Comparison of ENCODE assay signal across 10 mouse cellular contexts in genomic region chr4:83655396-83655795, GRCm38 (mm10).
DNase-seq lines count a peak whose midpoint lies in the region; ATAC-seq and TF ChIP-seq lines count a peak whose summit lies in the region.
"Had no signal": no experiment of that assay in that cellular context is flagged by ENCODE, and none has a peak within 500 bp of the region (broad histone marks: within the 10 kb centered on the region; RNA-seq: fewer than 3 reads in every experiment).

No protein-coding gene starts in this region.

- no peak for TF ChIP-seq CTCF in stomach, postnatal 0 days (IDR thresholded peaks at IDR 0.05; ENCODE audit: low read depth)

- no peak overlapping the region; the same call in 1 of the 2 replicates for H3K27ac ChIP-seq in kidney, embryonic 14.5 days (ENCODE audit: low read depth, low read length)
- no peak overlapping the region for H3K27ac ChIP-seq in stomach, postnatal 0 days (replicated peaks)
- no peak overlapping the region for H3K27ac ChIP-seq in limb, embryonic 10.5 days
- H3K27ac ChIP-seq: forebrain, embryonic 12.5 days; limb, embryonic 13.5 days had no signal

- no peak overlapping the region for H3K4me3 ChIP-seq in kidney, embryonic 14.5 days (ENCODE audit: low read length)
- H3K4me3 ChIP-seq in stomach, postnatal 0 days (ENCODE audit: low read depth, low read length), result no peak overlapping the region
- no peak overlapping the region for H3K4me3 ChIP-seq in limb, embryonic 10.5 days
- H3K4me3 ChIP-seq: forebrain, embryonic 12.5 days; limb, embryonic 13.5 days had no signal

- no peak for ATAC-seq in kidney, embryonic 14.5 days (ENCODE audit: low FRiP score, low TSS enrichment)
- peak; percentile 32; the same call in 1 of the 2 replicates for ATAC-seq in stomach, postnatal 0 days (ENCODE audit: low FRiP score, low TSS enrichment)

- DNase-seq in kidney, postnatal 14 days, result peak; percentile 6
- peak; percentile 60 for DNase-seq in adrenal gland, postnatal 10 days
- peak; percentile 38 for DNase-seq in embryo, embryonic 11 days
- no peak for DNase-seq in stomach, postnatal 0 days (ENCODE audit: low spot score)
- no peak for DNase-seq in limb, embryonic 10.5 days (ENCODE audit: low spot score)
- no peak for DNase-seq in left cerebral cortex, adult 8-10 months (ENCODE audit: low spot score in 2 of 2)
- DNase-seq: gastrocnemius, postnatal 25 days had no signal

- no peak overlapping the region for H3K4me2 ChIP-seq in kidney, embryonic 14.5 days (replicated peaks; ENCODE audit: low read depth, low read length)
- no peak overlapping the region for H3K4me2 ChIP-seq in stomach, postnatal 0 days (replicated peaks; ENCODE audit: low read depth)
- H3K4me2 ChIP-seq: forebrain, embryonic 12.5 days; limb, embryonic 13.5 days had no signal

- 60% methylated on average over 6 of the region's 6 CpGs for WGBS in kidney, embryonic 14.5 days
- WGBS in stomach, postnatal 0 days, result 29% methylated on average over 6 of the region's 6 CpGs
- WGBS in limb, embryonic 10.5 days, result 32% methylated on average over 6 of the region's 6 CpGs

- 0 out of 2 replicates have a peak, but pooled peaks cover 9% of the 10 kb centered on the region for H3K4me1 ChIP-seq in kidney, embryonic 14.5 days (ENCODE audit: control insufficient read depth, insufficient read depth, low read length)
- no peaks in the 10 kb centered on the region for H3K4me1 ChIP-seq in stomach, postnatal 0 days (replicated peaks; ENCODE audit: control insufficient read depth, insufficient read depth)
- peaks cover 15% of the 10 kb centered on the region for H3K4me1 ChIP-seq in limb, embryonic 10.5 days

- TF ChIP-seq EP300 in stomach, postnatal 0 days (optimal IDR thresholded peaks at IDR 0.05), result no peak

- no peak overlapping the region for H3K9ac ChIP-seq in kidney, embryonic 14.5 days (ENCODE audit: low read depth, low read length)
- no peak overlapping the region for H3K9ac ChIP-seq in stomach, postnatal 0 days (ENCODE audit: low read length)
- H3K9ac ChIP-seq: forebrain, embryonic 12.5 days; limb, embryonic 13.5 days had no signal

- no peaks in the 10 kb centered on the region for H3K36me3 ChIP-seq in kidney, embryonic 14.5 days (ENCODE audit: control insufficient read depth, insufficient read depth, low read length)
- no peaks in the 10 kb centered on the region for H3K36me3 ChIP-seq in stomach, postnatal 0 days (ENCODE audit: control insufficient read depth, insufficient read depth, low read length)
- no peaks in the 10 kb centered on the region for H3K36me3 ChIP-seq in limb, embryonic 10.5 days
- H3K36me3 ChIP-seq: forebrain, embryonic 12.5 days; limb, embryonic 13.5 days had no signal

- no peaks in the 10 kb centered on the region for H3K9me3 ChIP-seq in kidney, embryonic 14.5 days (ENCODE audit: control insufficient read depth, low read length)
- no peaks in the 10 kb centered on the region for H3K9me3 ChIP-seq in stomach, postnatal 0 days (ENCODE audit: control insufficient read depth, low read length)
- no peaks in the 10 kb centered on the region for H3K9me3 ChIP-seq in limb, embryonic 10.5 days (replicated peaks)
- H3K9me3 ChIP-seq: forebrain, embryonic 12.5 days; limb, embryonic 13.5 days had no signal

- no peaks in the 10 kb centered on the region for H3K27me3 ChIP-seq in kidney, embryonic 14.5 days (ENCODE audit: control insufficient read depth, insufficient read depth, low read length)
- no peaks in the 10 kb centered on the region for H3K27me3 ChIP-seq in stomach, postnatal 0 days (ENCODE audit: control insufficient read depth, insufficient read depth, low read length)
- no peaks in the 10 kb centered on the region for H3K27me3 ChIP-seq in limb, embryonic 10.5 days (ENCODE audit: low read depth, poor library complexity, severe bottlenecking)
- H3K27me3 ChIP-seq: forebrain, embryonic 12.5 days; limb, embryonic 13.5 days had no signal

Comparison
In these comparisons a context has a peak if more than half of its experiments do, and no peak if none do; other contexts are left out.
1. DNase-seq: peak in kidney, postnatal 14 days (single experiment), adrenal gland, postnatal 10 days (single experiment) and embryo, embryonic 11 days (single experiment); none in stomach, postnatal 0 days (single experiment), limb, embryonic 10.5 days (single experiment) and left cerebral cortex, adult 8-10 months (0 of 2).